Mouse (Mus musculus) heart, adult 2 months (tissue): ENCODE results near the gene Elane.

ENCODE experiments used
- CTCF ChIP-seq: fragments of 200-600 bp; IDR thresholded peaks from 2 replicates; pipeline ENCODE4 v1.8.1; 2022; ENCODE audit warnings: antibody characterized with exemption, mild to moderate bottlenecking, moderate library complexity
- EP300 ChIP-seq: fragments of 200-500 bp; IDR thresholded peaks from 2 replicates; pipeline ENCODE4 v1.6.1; 2011; ENCODE audit warnings: low read depth, low read length, control low read depth; ENCODE audit not compliant: insufficient read depth

GRCm38 (mm10) chr10:79862925-79863324, 23.1 kb upstream of the Elane start:
- TF ChIP-seq CTCF (no peak), EP300 (no peak)
